Mouse (Mus musculus) cortical plate, adult 2 months (tissue): ENCODE data around the gene Atp2b1. TPM values are rescaled to one million over a fixed set of nuclear protein-coding genes. Genes with fewer than 3 reads are reported as not detected.
"Not testable (repeated sequence)": the region's sequence is repeated elsewhere in the genome, so short reads cannot be mapped to it uniquely, and the experiment has no call there.

ENCODE experiments used
- H3K27ac ChIP-seq: fragments of 200-500 bp; 2 replicates; pipeline ENCODE4 v1.5.1; 2012; ENCODE audit warnings: low read length, control low read depth, inconsistent platforms; ENCODE audit not compliant: insufficient read depth
- H3K4me1 ChIP-seq: fragments of 200-500 bp; 2 replicates; pipeline ENCODE4 v1.6.1; 2011; ENCODE audit warnings: low read length; ENCODE audit not compliant: control insufficient read depth, insufficient read depth
- H3K4me3 ChIP-seq: fragments of 200-500 bp; 2 replicates; pipeline ENCODE4 v1.5.1; 2011; ENCODE audit warnings: mild to moderate bottlenecking, low read length, control low read depth; ENCODE audit not compliant: insufficient read depth
- CTCF ChIP-seq: fragments of 200-500 bp; IDR thresholded peaks from 2 replicates; pipeline ENCODE4 v1.5.1; 2011; ENCODE audit warnings: mild to moderate bottlenecking, control low read depth, low read length; ENCODE audit not compliant: insufficient read depth; ENCODE audit errors: extremely low read depth
- POLR2A ChIP-seq: fragments of 200-500 bp; IDR thresholded peaks from 2 replicates; pipeline ENCODE4 v1.6.1; 2011; ENCODE audit warnings: mild to moderate bottlenecking, low read length, control low read depth; ENCODE audit not compliant: insufficient read depth; ENCODE audit errors: extremely low read depth
- polyA plus RNA-seq: library from polyadenylated mRNA; depleted of rRNA; stranded (reverse); fragments of >200 nt; gene quantifications from 2 replicates; pipeline ENCODE4 v1.2.3, GENCODE M21; 2012

The Atp2b1 gene
- polyA plus RNA-seq, 1 experiment: 340 TPM

DNA sequence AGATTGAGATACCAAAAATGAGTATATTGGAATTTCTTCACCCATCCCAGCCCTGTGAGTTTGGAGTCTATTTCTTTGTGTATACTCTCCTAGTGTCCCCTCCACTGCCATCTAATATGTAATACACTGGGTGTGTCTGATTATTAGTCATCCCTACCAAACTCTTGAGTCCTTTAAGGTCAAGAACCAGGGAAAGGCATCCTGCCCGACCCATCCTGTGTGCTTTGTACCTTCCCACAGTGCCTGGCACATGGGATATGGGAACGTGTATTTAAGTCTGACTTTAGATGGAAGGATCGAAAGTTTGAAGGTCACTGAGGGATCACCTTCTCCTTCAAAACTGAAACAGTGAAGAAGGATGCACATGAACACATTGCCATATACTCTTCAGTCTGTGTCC lies 60.4 kb downstream of the Atp2b1 start:
- H3K4me1 ChIP-seq: peaks cover 25% of the 10 kb centered on the region

DNA sequence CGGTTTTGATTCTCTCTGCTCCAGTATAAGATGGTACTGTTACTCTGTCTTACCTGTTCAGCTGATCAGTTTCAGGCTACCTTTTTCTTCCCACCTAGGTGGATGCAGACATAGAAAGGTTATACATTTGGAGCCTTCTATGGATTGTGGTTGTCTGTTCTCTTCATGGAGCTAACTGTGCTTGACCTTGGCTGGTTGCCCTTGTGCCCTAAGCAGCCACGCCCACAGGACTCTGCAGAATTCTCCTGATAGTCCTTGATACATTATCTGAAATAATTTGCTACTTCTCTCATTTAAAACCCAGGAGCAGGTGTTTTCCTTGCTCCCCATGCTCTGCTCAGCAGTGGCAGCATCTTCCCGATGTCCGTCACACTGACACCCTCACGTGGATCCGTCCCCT lies 61.4 kb downstream of the Atp2b1 start:
- Histone ChIP-seq H3K4me1 (peaks cover 25% of the 10 kb centered on the region), H3K27ac (no peak overlapping the region), H3K4me3 (no peak overlapping the region)
- no peak for TF ChIP-seq POLR2A

More for the DNA sequence above, 60.4 kb downstream of the Atp2b1 start:
- Histone ChIP-seq H3K4me3 (no peak overlapping the region), H3K27ac (no peak overlapping the region)
- TF ChIP-seq POLR2A: no peak
- no peak for TF ChIP-seq CTCF

- no peak for TF ChIP-seq CTCF
- no peak for TF ChIP-seq POLR2A
- Histone ChIP-seq H3K27ac (no peak overlapping the region), H3K4me1 (peaks cover 22% of the 10 kb centered on the region)
These were observed 62.8 kb downstream of the Atp2b1 start for GRCm38 (mm10) chr10:98976877-98977494.

GRCm38 (mm10) chr10:98978766-98979165 lies 64.6 kb downstream of the Atp2b1 start:
- TF ChIP-seq POLR2A: no peak
- TF ChIP-seq CTCF: no peak
- H3K27ac ChIP-seq: no peak overlapping the region
- peaks cover 16% of the 10 kb centered on the region for H3K4me1 ChIP-seq
- no peak overlapping the region for H3K4me3 ChIP-seq

More at GRCm38 (mm10) chr10:98976877-98977494, 62.8 kb downstream of the Atp2b1 start:
- H3K4me3 ChIP-seq: no peak overlapping the region

DNA sequence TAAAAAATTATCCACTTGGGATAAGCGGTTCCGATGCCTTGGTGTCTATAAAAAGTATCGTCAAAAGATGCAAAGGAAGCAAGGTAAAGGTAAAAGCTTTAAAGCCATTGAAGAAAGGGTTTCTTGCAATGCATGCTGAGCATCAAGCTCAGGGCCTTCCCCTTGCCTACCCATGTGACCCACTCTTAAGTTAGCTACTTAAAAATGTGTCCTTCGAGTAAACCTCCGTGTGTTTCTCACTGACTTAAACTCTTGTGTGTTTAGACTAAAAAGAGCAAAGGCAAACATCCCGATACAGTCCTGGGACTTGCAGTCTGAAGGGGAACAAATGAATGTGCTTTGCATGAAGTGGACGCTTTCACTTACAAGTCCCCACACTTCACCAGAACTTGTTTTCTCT lies 65.1 kb downstream of the Atp2b1 start:
- Histone ChIP-seq H3K27ac (no peak overlapping the region), H3K4me1 (peaks cover 17% of the 10 kb centered on the region), H3K4me3 (no peak overlapping the region)
- TF ChIP-seq CTCF (no peak), POLR2A (no peak)

- Histone ChIP-seq H3K4me1 (peaks cover 15% of the 10 kb centered on the region), H3K4me3 (no peak overlapping the region), H3K27ac (no peak overlapping the region)
- TF ChIP-seq POLR2A (no peak), CTCF (no peak)
These were observed 65.7 kb downstream of the Atp2b1 start for GRCm38 (mm10) chr10:98979951-98980350.

GRCm38 (mm10) chr10:98991964-98992363 lies 77.8 kb downstream of the Atp2b1 start:
- no peak overlapping the region for H3K27ac ChIP-seq
- peaks cover 5% of the 10 kb centered on the region for H3K4me1 ChIP-seq
- TF ChIP-seq POLR2A: no peak
- no peak overlapping the region for H3K4me3 ChIP-seq

DNA sequence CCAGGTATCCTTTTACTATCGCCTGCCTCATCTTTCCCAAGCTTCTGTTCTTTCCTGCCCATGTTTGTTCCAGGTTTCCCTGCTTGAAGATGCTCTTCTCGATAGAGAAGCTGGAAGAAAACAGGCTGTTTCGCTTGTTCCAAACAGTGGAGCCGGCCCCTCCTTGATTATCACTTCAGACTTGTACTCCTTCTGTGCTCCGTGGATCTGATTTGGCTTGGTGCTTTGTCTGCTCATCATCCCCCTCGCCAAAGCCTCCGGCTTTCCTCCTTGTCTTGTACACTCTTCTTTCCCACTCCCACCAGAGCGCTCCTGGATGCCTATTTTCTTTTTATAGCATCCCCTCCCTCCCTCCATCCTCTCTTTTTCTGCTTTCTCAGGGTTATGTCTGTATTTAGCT lies 79.0 kb downstream of the Atp2b1 start:
- TF ChIP-seq CTCF (no peak), POLR2A (no peak)
- H3K4me3 ChIP-seq: no peak overlapping the region
- no peak overlapping the region for H3K27ac ChIP-seq
- H3K4me1 ChIP-seq: peaks cover 9% of the 10 kb centered on the region

GRCm38 (mm10) chr10:98995016-98995747 lies 81.0 kb downstream of the Atp2b1 start:
- not testable (repeated sequence) for H3K4me1 ChIP-seq, H3K4me3 ChIP-seq, H3K27ac ChIP-seq

DNA sequence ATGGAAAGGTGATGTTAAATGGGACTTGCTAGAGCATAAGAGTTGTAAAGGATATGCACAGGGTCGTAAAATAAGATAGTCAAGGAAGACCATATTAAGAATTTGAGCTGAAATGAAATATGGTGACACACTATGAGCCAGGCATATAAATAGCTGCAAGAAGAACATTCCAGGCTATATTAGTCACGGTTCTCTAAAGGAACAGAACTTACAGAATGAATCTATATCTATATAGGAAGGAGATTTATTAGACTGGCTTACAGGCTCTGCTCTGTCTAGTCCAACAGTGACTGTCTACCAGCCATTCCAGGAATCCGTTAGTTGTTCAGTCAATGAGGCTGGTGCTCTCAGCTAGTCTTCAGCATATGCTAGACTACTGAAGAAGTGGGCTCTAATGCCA lies 90.7 kb downstream of the Atp2b1 start:
- H3K4me3 ChIP-seq: no peak overlapping the region
- peaks cover 6% of the 10 kb centered on the region; the same call in 1 of the 2 replicates for H3K4me1 ChIP-seq
- H3K27ac ChIP-seq: no peak overlapping the region
- TF ChIP-seq POLR2A (no peak), CTCF (no peak)
